Mouse (Mus musculus): ENCODE results near the gene Serac1. TPM values are rescaled to one million over a fixed set of nuclear protein-coding genes. Genes with fewer than 3 reads are reported as not detected.

Gene Serac1
- polyA plus RNA-seq, 1 experiment from 2014 or later, result 4.8 TPM

DNA sequence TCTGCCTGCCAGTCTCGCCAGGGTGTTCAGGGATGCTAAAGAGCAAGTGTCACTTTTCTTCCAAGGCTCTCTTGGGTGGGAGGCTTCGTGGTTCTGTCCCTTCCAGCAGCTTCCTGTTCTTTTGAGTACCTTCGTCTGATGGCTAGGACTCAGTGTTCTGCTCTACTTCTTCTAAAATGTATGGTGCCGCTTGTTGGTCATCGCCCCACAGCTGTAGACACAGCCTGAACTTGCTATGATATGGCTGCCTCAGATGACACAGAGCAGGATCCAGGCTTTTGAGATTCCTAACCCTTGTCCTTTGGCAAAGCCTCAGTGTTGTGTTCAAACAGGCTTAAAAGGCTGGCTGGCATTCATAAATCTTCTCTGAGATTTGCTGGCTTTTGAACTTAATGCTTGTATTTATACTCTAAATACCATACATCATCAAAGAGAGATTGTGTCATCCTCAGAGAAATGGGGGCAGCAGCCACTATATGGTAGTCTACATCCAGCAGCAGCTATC lies 80.5 kb downstream of the Serac1 start:
- ATAC-seq (ENCODE audit: insufficient read depth) (no peak), DNase-seq (no peak)
- Histone ChIP-seq H3K4me1 (ENCODE audit: insufficient read depth) (0 out of 2 replicates have a peak, but pooled peaks cover 3% of the 10 kb centered on the region), H3K9me3 (ENCODE audit: low read depth, low read length) (no peaks in the 10 kb centered on the region), H3K27ac (ENCODE audit: low read depth) (no peak overlapping the region), H3K27me3 (ENCODE audit: insufficient read depth, low read length) (no peaks in the 10 kb centered on the region), H3K36me3 (ENCODE audit: insufficient read depth) (no peaks in the 10 kb centered on the region), H3K4me2 (no peak overlapping the region), H3K9ac (no peak overlapping the region), H3K4me3 (ENCODE audit: low read depth, low read length) (no peak overlapping the region)
- 65% methylated on average over 5 of the region's 5 CpGs for WGBS
- no peak for TF ChIP-seq CTCF (IDR thresholded peaks at IDR 0.05; ENCODE audit: low read depth)

DNA sequence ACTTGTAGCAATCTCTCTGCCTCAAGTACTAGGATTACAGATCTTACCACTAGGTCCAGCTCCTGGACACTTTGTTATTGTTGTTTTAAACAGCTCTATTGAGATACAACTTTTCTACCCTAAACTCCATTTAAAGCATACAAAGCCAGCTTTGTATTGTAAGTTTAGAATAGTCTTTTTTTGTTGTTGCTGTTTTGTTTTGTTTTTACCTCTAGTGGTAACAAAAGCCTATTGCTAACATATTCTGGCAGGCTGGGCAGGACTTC lies 81.4 kb downstream of the Serac1 start:
- no peaks in the 10 kb centered on the region for H3K36me3 ChIP-seq (ENCODE audit: insufficient read depth)
- no peak overlapping the region for H3K27ac ChIP-seq (ENCODE audit: low read depth)
- H3K27me3 ChIP-seq (ENCODE audit: insufficient read depth, low read length), result no peaks in the 10 kb centered on the region
- no peak overlapping the region for H3K4me2 ChIP-seq
- H3K9me3 ChIP-seq (ENCODE audit: low read depth, low read length), result no peaks in the 10 kb centered on the region
- ATAC-seq (ENCODE audit: insufficient read depth) (no peak), DNase-seq (no peak)
- no peak overlapping the region for H3K4me3 ChIP-seq (ENCODE audit: low read depth, low read length)
- H3K9ac ChIP-seq, result no peak overlapping the region
- H3K4me1 ChIP-seq (ENCODE audit: insufficient read depth), result 0 out of 2 replicates have a peak, but pooled peaks cover 3% of the 10 kb centered on the region
- no peak for TF ChIP-seq CTCF (IDR thresholded peaks at IDR 0.05; ENCODE audit: low read depth)

DNA sequence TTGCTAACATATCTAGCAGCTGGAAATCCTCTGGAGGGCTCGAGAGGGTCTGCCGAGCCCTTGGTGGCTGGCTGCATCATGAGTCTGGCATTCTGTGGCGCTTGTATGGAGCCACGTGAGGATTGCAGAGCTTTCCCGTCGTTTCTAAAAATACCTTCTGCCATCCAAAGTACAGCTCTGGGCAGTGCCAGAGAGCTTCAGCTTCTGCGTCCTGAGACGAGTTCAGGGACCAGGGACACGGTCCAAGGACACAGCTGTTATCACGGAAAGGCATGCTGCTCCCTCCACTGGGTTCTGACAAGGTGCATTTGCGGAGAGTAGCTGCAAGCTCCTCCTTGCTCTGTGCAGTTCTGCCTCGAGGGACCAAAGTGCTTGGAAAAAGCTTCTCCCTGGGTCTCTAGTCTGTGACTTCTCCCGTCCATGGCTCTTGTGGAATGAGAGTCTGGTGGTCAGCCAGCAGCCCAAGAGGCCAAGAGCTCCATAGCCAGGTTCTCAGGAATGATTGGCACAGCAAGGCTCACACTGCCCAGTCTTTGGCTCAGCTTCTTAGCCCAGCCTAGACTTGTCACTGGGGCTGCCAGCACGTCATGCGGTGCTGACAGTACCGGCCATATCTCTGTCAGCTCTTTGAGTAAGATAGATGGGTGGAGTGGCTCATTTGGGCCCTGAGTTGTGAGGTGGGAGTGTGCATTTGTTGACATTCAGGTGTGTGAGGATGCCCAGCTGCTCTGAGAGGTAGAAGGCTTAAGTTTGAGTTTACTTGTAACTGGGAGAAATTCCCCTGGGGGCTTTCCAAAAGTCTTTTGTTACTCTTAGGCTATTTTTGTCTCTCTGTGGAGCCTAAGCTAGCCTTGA lies 81.9 kb downstream of the Serac1 start:
- DNase-seq (no peak), ATAC-seq (ENCODE audit: insufficient read depth) (no peak)
- H3K36me3 ChIP-seq (ENCODE audit: insufficient read depth), result no peaks in the 10 kb centered on the region
- no peak overlapping the region for H3K9ac ChIP-seq
- no peak overlapping the region for H3K4me2 ChIP-seq
- H3K4me3 ChIP-seq (ENCODE audit: low read depth, low read length), result no peak overlapping the region
- peak overlapping the region; percentile 43; the same call in 1 of the 2 replicates for H3K27ac ChIP-seq (ENCODE audit: low read depth)
- WGBS, result 54% methylated on average over 16 of the region's 16 CpGs
- no peaks in the 10 kb centered on the region for H3K9me3 ChIP-seq (ENCODE audit: low read depth, low read length)
- no peaks in the 10 kb centered on the region for H3K27me3 ChIP-seq (ENCODE audit: insufficient read depth, low read length)
- 0 out of 2 replicates have a peak, but pooled peaks cover 3% of the 10 kb centered on the region for H3K4me1 ChIP-seq (ENCODE audit: insufficient read depth)
- TF ChIP-seq CTCF (IDR thresholded peaks at IDR 0.05; ENCODE audit: low read depth), result no peak

DNA sequence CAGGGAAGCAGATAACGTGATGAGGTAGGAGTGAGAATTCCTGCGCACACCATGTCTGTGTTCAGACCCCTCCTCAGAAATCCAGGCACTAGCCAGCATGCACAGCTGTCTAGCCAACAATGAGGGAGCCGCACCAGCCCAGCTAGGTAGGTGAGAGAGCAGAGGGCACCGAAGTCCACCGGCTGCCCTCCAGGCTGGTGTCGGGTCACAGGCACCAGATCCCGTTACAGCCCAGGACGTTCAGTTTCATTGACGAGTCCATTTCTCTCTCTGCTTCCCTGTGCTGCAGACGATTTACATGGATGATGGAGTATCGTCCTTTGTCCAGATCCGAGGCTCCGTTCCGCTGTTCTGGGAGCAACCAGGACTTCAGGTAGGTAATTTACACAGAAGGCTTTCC lies 83.0 kb downstream of the Serac1 start:
- H3K4me2 ChIP-seq, result no peak overlapping the region
- H3K27me3 ChIP-seq (ENCODE audit: insufficient read depth, low read length), result no peaks in the 10 kb centered on the region
- H3K9me3 ChIP-seq (ENCODE audit: low read depth, low read length), result no peaks in the 10 kb centered on the region
- H3K9ac ChIP-seq, result no peak overlapping the region
- no peak for ATAC-seq (ENCODE audit: insufficient read depth)
- no peak overlapping the region for H3K4me3 ChIP-seq (ENCODE audit: low read depth, low read length)
- H3K27ac ChIP-seq (ENCODE audit: low read depth), result no peak overlapping the region; the same call in 1 of the 2 replicates
- no peak for TF ChIP-seq CTCF (IDR thresholded peaks at IDR 0.05; ENCODE audit: low read depth)
- WGBS, result 75% methylated on average over 14 of the region's 14 CpGs
- H3K36me3 ChIP-seq (ENCODE audit: insufficient read depth), result no peaks in the 10 kb centered on the region
- H3K4me1 ChIP-seq (ENCODE audit: insufficient read depth), result 0 out of 2 replicates have a peak, but pooled peaks cover 3% of the 10 kb centered on the region
- DNase-seq, result no peak

DNA sequence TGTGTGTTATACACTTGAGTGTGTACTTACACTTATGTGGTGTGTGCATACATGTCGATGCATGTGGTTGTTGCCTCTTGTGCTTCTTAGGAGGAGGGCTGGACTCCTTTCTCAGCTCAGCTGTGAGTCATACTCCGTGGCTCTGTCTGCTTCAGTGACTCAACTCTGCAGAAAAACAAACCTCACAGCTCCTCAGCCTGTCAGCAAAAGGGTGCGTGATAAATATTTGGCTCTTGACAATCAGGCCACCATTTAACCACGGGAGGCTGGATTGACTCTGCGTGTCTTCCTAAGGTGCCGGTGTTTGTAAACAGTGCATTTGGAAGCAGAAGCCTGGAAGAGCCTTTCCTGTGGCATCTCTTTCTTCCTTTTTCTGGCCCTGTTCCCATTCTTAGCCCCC lies 84.9 kb downstream of the Serac1 start:
- H3K27ac ChIP-seq (ENCODE audit: low read depth), result no peak overlapping the region

DNA sequence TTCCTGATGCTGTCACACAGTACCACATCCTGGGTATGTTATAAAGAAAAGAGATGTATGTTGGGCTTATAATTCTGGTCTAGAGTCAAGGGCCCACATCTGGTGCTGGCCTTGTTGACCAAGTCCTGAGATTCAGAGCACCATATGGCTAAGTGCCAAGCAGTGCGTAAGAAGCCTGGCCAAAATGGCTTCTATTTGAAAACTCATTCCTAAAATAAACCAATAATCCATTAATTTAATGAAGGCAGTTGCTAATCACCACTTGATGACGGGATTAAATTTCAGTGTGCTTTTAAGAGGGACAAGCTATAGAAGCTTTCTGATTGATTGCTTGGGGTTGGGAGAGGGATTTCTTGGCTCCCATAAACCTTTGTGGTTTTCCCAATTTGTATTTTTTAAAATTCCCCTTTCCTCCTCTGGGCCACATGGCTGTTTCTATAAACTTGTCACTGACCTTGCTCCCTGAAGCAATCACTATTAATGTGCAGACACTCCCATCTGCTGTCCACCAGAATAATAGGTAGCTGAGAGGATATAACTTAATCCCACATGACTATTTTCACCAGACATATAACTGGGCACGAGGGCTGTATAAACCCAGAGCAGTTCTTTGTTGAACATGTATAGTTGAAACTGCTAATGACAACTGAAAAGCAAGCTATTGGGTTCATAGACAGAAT lies 85.8 kb downstream of the Serac1 start:
- H3K9me3 ChIP-seq (ENCODE audit: low read depth, low read length), result no peaks in the 10 kb centered on the region
- DNase-seq (no peak), ATAC-seq (ENCODE audit: insufficient read depth) (no peak)
- H3K27ac ChIP-seq (ENCODE audit: low read depth), result no peak overlapping the region
- peak; percentile 19; the same call in 1 of the 2 replicates for TF ChIP-seq CTCF (IDR thresholded peaks at IDR 0.05; ENCODE audit: low read depth)
- no peaks in the 10 kb centered on the region for H3K27me3 ChIP-seq (ENCODE audit: insufficient read depth, low read length)
- no peaks in the 10 kb centered on the region for H3K36me3 ChIP-seq (ENCODE audit: insufficient read depth)
- H3K9ac ChIP-seq, result no peak overlapping the region
- no peak overlapping the region for H3K4me3 ChIP-seq (ENCODE audit: low read depth, low read length)
- no peaks in the 10 kb centered on the region for H3K4me1 ChIP-seq (ENCODE audit: insufficient read depth)
- H3K4me2 ChIP-seq, result no peak overlapping the region
- WGBS, result 52% methylated on average over 3 of the region's 3 CpGs

More for the DNA sequence above, 84.9 kb downstream of the Serac1 start:
- no peak for DNase-seq
- H3K4me2 ChIP-seq, result no peak overlapping the region
- no peak overlapping the region for H3K4me3 ChIP-seq (ENCODE audit: low read depth, low read length)
- H3K9me3 ChIP-seq (ENCODE audit: low read depth, low read length), result no peaks in the 10 kb centered on the region
- 62% methylated on average over 6 of the region's 6 CpGs for WGBS
- H3K27me3 ChIP-seq (ENCODE audit: insufficient read depth, low read length), result no peaks in the 10 kb centered on the region
- TF ChIP-seq CTCF (IDR thresholded peaks at IDR 0.05; ENCODE audit: low read depth), result no peak
- no peak overlapping the region for H3K9ac ChIP-seq
- ATAC-seq (ENCODE audit: insufficient read depth), result no peak
- no peaks in the 10 kb centered on the region for H3K4me1 ChIP-seq (ENCODE audit: insufficient read depth)
- no peaks in the 10 kb centered on the region for H3K36me3 ChIP-seq (ENCODE audit: insufficient read depth)

Measured in lung, embryonic 14.5 days (tissue).